In genomic region chr1:166378431-166379012, GRCm38 (mm10) we compare ENCODE assay signal across 8 mouse cellular contexts. TPM values are rescaled to one million over a fixed set of nuclear protein-coding genes. Genes with fewer than 3 reads are reported as not detected.
DNase-seq lines count a peak whose midpoint lies in the region; ATAC-seq and TF ChIP-seq lines count a peak whose summit lies in the region.

No protein-coding gene starts in this region.

- TF ChIP-seq CTCF in kidney, postnatal 0 days (IDR thresholded peaks at IDR 0.05; ENCODE audit: low read depth) = no peak; the same call in 1 of the 2 replicates
- TF ChIP-seq CTCF in midbrain, postnatal 0 days (IDR thresholded peaks at IDR 0.05) = no peak; the same call in 1 of the 2 replicates

- no peak for DNase-seq in kidney, postnatal 0 days (ENCODE audit: low spot score)
- no peak for DNase-seq in kidney, postnatal 36 days
- DNase-seq in embryonic facial prominence, embryonic 10.5 days (ENCODE audit: low spot score) = no peak
- DNase-seq in midbrain, postnatal 0 days (ENCODE audit: low spot score) = no peak
- DNase-seq in layer of hippocampus, adult 9-10 months (ENCODE audit: low spot score) = no peak
- no peak for DNase-seq in cerebellum, postnatal 14 days
- DNase-seq in urinary bladder, postnatal 25 days (ENCODE audit: low spot score) = no peak

- 2% methylated on average over 21 of the region's 21 CpGs for WGBS in kidney, postnatal 0 days
- 7% methylated on average over 21 of the region's 21 CpGs for WGBS in embryonic facial prominence, embryonic 10.5 days
- WGBS in hindbrain, embryonic 15.5 days = 7% methylated on average over 21 of the region's 21 CpGs
- WGBS in midbrain, postnatal 0 days = 4% methylated on average over 21 of the region's 21 CpGs

- H3K36me3 ChIP-seq in kidney, postnatal 0 days (ENCODE audit: insufficient read depth, low read length) = peaks cover 6% of the 10 kb centered on the region; the same call in 1 of the 2 replicates
- H3K36me3 ChIP-seq in embryonic facial prominence, embryonic 10.5 days (replicated peaks) = peaks cover 21% of the 10 kb centered on the region
- peaks cover 10% of the 10 kb centered on the region for H3K36me3 ChIP-seq in hindbrain, embryonic 15.5 days
- H3K36me3 ChIP-seq in midbrain, postnatal 0 days (ENCODE audit: insufficient read depth, low read length) = peaks cover 9% of the 10 kb centered on the region; the same call in 1 of the 2 replicates

- H3K9ac ChIP-seq in kidney, postnatal 0 days (ENCODE audit: low read depth, low read length) = peak overlapping the region; percentile 61
- H3K9ac ChIP-seq in hindbrain, embryonic 15.5 days = peak overlapping the region; percentile 72
- H3K9ac ChIP-seq in midbrain, postnatal 0 days (replicated peaks; ENCODE audit: low read length, poor library complexity, severe bottlenecking) = peak overlapping the region; percentile 69

- H3K4me3 ChIP-seq in kidney, postnatal 0 days (replicated peaks; ENCODE audit: low read depth, low read length) = peak overlapping the region; percentile 79
- peak overlapping the region; percentile 97 for H3K4me3 ChIP-seq in embryonic facial prominence, embryonic 10.5 days
- peak overlapping the region; percentile 96 for H3K4me3 ChIP-seq in hindbrain, embryonic 15.5 days
- peak overlapping the region; percentile 97 for H3K4me3 ChIP-seq in midbrain, postnatal 0 days (ENCODE audit: low read depth, low read length)

- H3K27me3 ChIP-seq in kidney, postnatal 0 days (ENCODE audit: insufficient read depth, low read length) = no peaks in the 10 kb centered on the region
- no peaks in the 10 kb centered on the region for H3K27me3 ChIP-seq in embryonic facial prominence, embryonic 10.5 days (replicated peaks; ENCODE audit: low read depth, poor library complexity, severe bottlenecking)
- no peaks in the 10 kb centered on the region for H3K27me3 ChIP-seq in hindbrain, embryonic 15.5 days
- no peaks in the 10 kb centered on the region for H3K27me3 ChIP-seq in midbrain, postnatal 0 days (ENCODE audit: insufficient read depth, low read length)

- H3K4me2 ChIP-seq in kidney, postnatal 0 days (ENCODE audit: low read length) = peak overlapping the region; percentile 65
- peak overlapping the region; percentile 78 for H3K4me2 ChIP-seq in hindbrain, embryonic 15.5 days
- H3K4me2 ChIP-seq in midbrain, postnatal 0 days (ENCODE audit: low read depth, low read length, poor library complexity, severe bottlenecking) = peak overlapping the region; percentile 73

- ATAC-seq in kidney, postnatal 0 days (replicated peaks; ENCODE audit: low FRiP score, low read depth) = no peak
- no peak for ATAC-seq in hindbrain, embryonic 15.5 days (ENCODE audit: low FRiP score, low read depth)
- ATAC-seq in midbrain, postnatal 0 days (ENCODE audit: low FRiP score) = no peak

- peaks cover 13% of the 10 kb centered on the region for H3K4me1 ChIP-seq in kidney, postnatal 0 days (replicated peaks; ENCODE audit: insufficient read depth, low read length)
- peaks cover 23% of the 10 kb centered on the region for H3K4me1 ChIP-seq in embryonic facial prominence, embryonic 10.5 days
- H3K4me1 ChIP-seq in hindbrain, embryonic 15.5 days (replicated peaks) = peaks cover 22% of the 10 kb centered on the region
- H3K4me1 ChIP-seq in midbrain, postnatal 0 days (ENCODE audit: insufficient read depth, low read length) = no peaks in the 10 kb centered on the region

- H3K27ac ChIP-seq in kidney, postnatal 0 days = peak overlapping the region; percentile 83
- H3K27ac ChIP-seq in embryonic facial prominence, embryonic 10.5 days (replicated peaks) = peak overlapping the region; percentile 97
- H3K27ac ChIP-seq in hindbrain, embryonic 15.5 days (replicated peaks) = peak overlapping the region; percentile 83
- peak overlapping the region; percentile 77 for H3K27ac ChIP-seq in midbrain, postnatal 0 days (ENCODE audit: low read depth, low read length)

- no peaks in the 10 kb centered on the region for H3K9me3 ChIP-seq in kidney, postnatal 0 days (replicated peaks; ENCODE audit: low read length)
- H3K9me3 ChIP-seq in embryonic facial prominence, embryonic 10.5 days = no peaks in the 10 kb centered on the region
- no peaks in the 10 kb centered on the region for H3K9me3 ChIP-seq in hindbrain, embryonic 15.5 days
- H3K9me3 ChIP-seq in midbrain, postnatal 0 days (ENCODE audit: low read length) = no peaks in the 10 kb centered on the region

RNA-seq across cellular contexts. Expression of gene Tada1, which starts 0.4 kb away (rescaled TPM):
- 40.9 and 42.6 TPM in 2 replicates for polyA plus RNA-seq in kidney, postnatal 0 days (2015; fragmentation: Nextera tagmentation; extraction: Ambion mirVana)
- 62.9 and 64.6 TPM in 2 replicates for polyA plus RNA-seq in embryonic facial prominence, embryonic 10.5 days (2016; fragmentation: Nextera tagmentation; extraction: Ambion mirVana)
- polyA plus RNA-seq in hindbrain, embryonic 15.5 days (2015; fragmentation: Nextera tagmentation; extraction: Ambion mirVana) = 71.4 and 79.7 TPM in 2 replicates
- total RNA-seq in midbrain, postnatal 0 days (2014; rRNA removed) = 57.1 and 65.9 TPM in 2 replicates
- polyA plus RNA-seq in midbrain, postnatal 0 days (2015; fragmentation: Nextera tagmentation; extraction: Ambion mirVana) = 64.7 and 69.1 TPM in 2 replicates

RNA-seq across cellular contexts. Expression of gene Pogk, which starts 31.1 kb away (rescaled TPM):
- polyA plus RNA-seq in kidney, postnatal 0 days (2015; fragmentation: Nextera tagmentation; extraction: Ambion mirVana) = 7.3 and 7.7 TPM in 2 replicates
- polyA plus RNA-seq in embryonic facial prominence, embryonic 10.5 days (2016; fragmentation: Nextera tagmentation; extraction: Ambion mirVana) = 27.5 and 28.2 TPM in 2 replicates
- 34.1 and 38.6 TPM in 2 replicates for polyA plus RNA-seq in hindbrain, embryonic 15.5 days (2015; fragmentation: Nextera tagmentation; extraction: Ambion mirVana)
- total RNA-seq in midbrain, postnatal 0 days (2014; rRNA removed) = 77.9 and 86.9 TPM in 2 replicates
- polyA plus RNA-seq in midbrain, postnatal 0 days (2015; fragmentation: Nextera tagmentation; extraction: Ambion mirVana) = 20.1 and 22.0 TPM in 2 replicates
